Mouse (Mus musculus) CH12.LX (cell line): ENCODE results near the gene Srgap3. TPM values are rescaled to one million over a fixed set of nuclear protein-coding genes. Genes with fewer than 3 reads are reported as not detected.

Experiments
- DNase-seq: peaks from one replicate; pipeline ENCODE4 v3.0.0-alpha.2; 2013; ENCODE audit errors: extremely low read depth
- H3K27ac ChIP-seq: 2 replicates; pipeline ENCODE4 v1.5.1; 2012; ENCODE audit warnings: low read depth, mild to moderate bottlenecking, control low read depth, moderate library complexity; ENCODE audit not compliant: insufficient read depth
- H3K27me3 ChIP-seq: replicated peaks from 2 replicates; pipeline ENCODE3; 2012; ENCODE audit warnings: inconsistent platforms
- H3K36me3 ChIP-seq, 2 experiments: replicated peaks in 1 of 2; 2 replicates each; pipeline versions ENCODE3 to v1.6.1; 2012; ENCODE audit warnings: inconsistent platforms in 1 of 2, low read length in 1 of 2, mild to moderate bottlenecking in 1 of 2, mixed read lengths in 1 of 2, moderate library complexity in 1 of 2; ENCODE audit not compliant: control insufficient read depth in 1 of 2, insufficient read depth in 1 of 2
- H3K4me1 ChIP-seq, 2 experiments: 2 replicates each; pipeline ENCODE4 v1.6.1; 2012; ENCODE audit warnings: inconsistent platforms in 1 of 2, moderate library complexity in 1 of 2; ENCODE audit not compliant: insufficient read depth in 2 of 2, control insufficient read depth in 1 of 2
- H3K4me2 ChIP-seq: 2 replicates; pipeline ENCODE4 v1.6.1; 2012; ENCODE audit warnings: low read depth, mild to moderate bottlenecking, control low read depth; ENCODE audit not compliant: poor library complexity, insufficient read depth, severe bottlenecking
- H3K4me3 ChIP-seq, 3 experiments: fragments of 150-350 bp in 1 of 3; sonication (generic) in 1 of 3; replicated peaks in 1 of 3; 2 replicates each; pipeline versions ENCODE3 to v1.5.1; 2011 to 2012; ENCODE audit warnings: low read depth in 2 of 3, low read length in 2 of 3, mild to moderate bottlenecking in 2 of 3, moderate library complexity in 2 of 3, control low read depth in 1 of 3, improper control_type of control experiment in 1 of 3, inconsistent platforms in 1 of 3, mixed read lengths in 1 of 3; ENCODE audit not compliant: poor library complexity in 1 of 3
- H3K79me2 ChIP-seq: replicated peaks from 2 replicates; pipeline ENCODE4 v1.6.1; 2012; ENCODE audit warnings: mild to moderate bottlenecking, moderate library complexity; ENCODE audit not compliant: control insufficient read depth, poor library complexity, insufficient read depth, severe bottlenecking; ENCODE audit errors: extremely low read depth
- H3K9ac ChIP-seq: 2 replicates; pipeline ENCODE4 v1.6.1; 2012; ENCODE audit warnings: low read depth, mild to moderate bottlenecking, control low read depth, moderate library complexity; ENCODE audit not compliant: insufficient read depth
- H3K9me3 ChIP-seq: replicated peaks from 2 replicates; pipeline ENCODE3; 2012; ENCODE audit warnings: low read length, inconsistent platforms, mixed read lengths
- BHLHE40 ChIP-seq: IDR thresholded peaks from 2 replicates; pipeline ENCODE4 v1.6.1; 2011; ENCODE audit warnings: mild to moderate bottlenecking, low read depth, low read length, improper control_type of control experiment
- CHD1 ChIP-seq: IDR thresholded peaks from 2 replicates; pipeline ENCODE4 v1.6.1; 2012; ENCODE audit warnings: low read depth, low read length, improper control_type of control experiment, inconsistent platforms
- CHD2 ChIP-seq: IDR thresholded peaks from 2 replicates; pipeline ENCODE4 v1.6.1; 2011; ENCODE audit warnings: low read length, improper control_type of control experiment
- EP300 ChIP-seq: IDR thresholded peaks from 2 replicates; pipeline ENCODE4 v1.6.1; 2011; ENCODE audit warnings: low read length, improper control_type of control experiment
- HCFC1 ChIP-seq: IDR thresholded peaks from 2 replicates; pipeline ENCODE4 v1.6.1; 2012; ENCODE audit warnings: low read depth, mild to moderate bottlenecking, inconsistent platforms, low read length, improper control_type of control experiment
- IRF4 ChIP-seq: IDR thresholded peaks from 2 replicates; pipeline ENCODE4 v1.6.1; 2014; ENCODE audit warnings: low read depth, mild to moderate bottlenecking, inconsistent platforms, low read length, improper control_type of control experiment
- KAT2A ChIP-seq: IDR thresholded peaks from 2 replicates; pipeline ENCODE4 v1.6.1; 2012; ENCODE audit warnings: low read length, improper control_type of control experiment, inconsistent platforms; ENCODE audit not compliant: insufficient replicate concordance
- MEF2A ChIP-seq: IDR thresholded peaks from 2 replicates; pipeline ENCODE4 v1.6.1; 2014; ENCODE audit warnings: low read depth, mild to moderate bottlenecking, inconsistent platforms, low read length, improper control_type of control experiment, borderline replicate concordance
- NELFE ChIP-seq: IDR thresholded peaks from 2 replicates; pipeline ENCODE4 v1.6.1; 2011; ENCODE audit warnings: low read depth, low read length, improper control_type of control experiment
- NRF1 ChIP-seq: IDR thresholded peaks from 2 replicates; pipeline ENCODE4 v1.6.1; 2014; ENCODE audit warnings: low read depth, mild to moderate bottlenecking, inconsistent platforms, low read length, improper control_type of control experiment, moderate library complexity
- RCOR1 ChIP-seq: conservative IDR thresholded peaks from 2 replicates; pipeline ENCODE4 v1.6.1; 2012; ENCODE audit warnings: low read depth, mild to moderate bottlenecking, inconsistent platforms, low read length, improper control_type of control experiment
- SMC3 ChIP-seq: IDR thresholded peaks from 2 replicates; pipeline ENCODE4 v1.6.1; 2011; ENCODE audit warnings: low read depth, low read length, improper control_type of control experiment
- TBP ChIP-seq: conservative IDR thresholded peaks from 2 replicates; pipeline ENCODE4 v1.6.1; 2011; ENCODE audit warnings: low read depth, low read length, improper control_type of control experiment
- TCF12 ChIP-seq: IDR thresholded peaks from 2 replicates; pipeline ENCODE4 v1.6.1; 2014; ENCODE audit warnings: low read depth, mild to moderate bottlenecking, inconsistent platforms, low read length, improper control_type of control experiment
- UBTF ChIP-seq: IDR thresholded peaks from 2 replicates; pipeline ENCODE4 v1.6.1; 2012; ENCODE audit warnings: low read depth, mild to moderate bottlenecking, inconsistent platforms, low read length, improper control_type of control experiment, moderate library complexity
- ZC3H11A ChIP-seq: IDR thresholded peaks from 2 replicates; pipeline ENCODE4 v1.6.1; 2012; ENCODE audit warnings: low read depth, mild to moderate bottlenecking, inconsistent platforms, low read length, improper control_type of control experiment
- ZKSCAN1 ChIP-seq: IDR thresholded peaks from 2 replicates; pipeline ENCODE4 v1.6.1; 2012; ENCODE audit warnings: low read depth, inconsistent platforms, low read length, improper control_type of control experiment, borderline replicate concordance
- ZNF384 ChIP-seq: IDR thresholded peaks from 2 replicates; pipeline ENCODE4 v1.6.1; 2012; ENCODE audit warnings: low read depth, low read length, improper control_type of control experiment, inconsistent platforms
- dilution Hi-C: fragments of 300-500 bp; cut with MboI; formaldehyde crosslinking; loops from 2 replicates; pipeline ENCODE4 v1.14.3; 2020; ENCODE audit warnings: low sequenced_read_pairs; ENCODE audit not compliant: extremely low pct_unique_long_range_greater_than_20kb, extremely low pct_ligation_motif_present
- in situ Hi-C: fragments of 300-500 bp; cut with MboI; formaldehyde crosslinking; loops from 3 replicates; pipeline ENCODE4 v1.14.3; 2019; ENCODE audit warnings: low sequenced_read_pairs, low pct_ligation_motif_present, low pct_unique_long_range_greater_than_20kb, mixed read lengths
- polyA plus RNA-seq: library from polyadenylated mRNA; unstranded; fragments of >175 nt; gene quantifications from 2 replicates; pipeline ENCODE4 v1.2.1, GENCODE M21; 2012; ENCODE audit warnings: low read depth; ENCODE audit not compliant: insufficient read length
- total RNA-seq, 2 experiments: library from RNA; depleted of rRNA; stranded (reverse); fragments of 300-350 nt in 1 of 2; fragments of >200 nt in 1 of 2; gene quantifications; 2 replicates each; pipeline ENCODE4 v1.2.3; 2012 to 2014

The Srgap3 gene
- total and polyA plus RNA-seq, 3 experiments: 1.5 to 4.5 (median 2.1) TPM

- Histone ChIP-seq H3K4me1 (peaks cover 5 to 25% of the 10 kb centered on the region in 2 experiments; a peak in 3 of 4 replicates), H3K27me3 (no peaks in the 10 kb centered on the region), H3K9me3 (no peaks in the 10 kb centered on the region), H3K4me3 (no peak overlapping the region), H3K79me2 (no peaks in the 10 kb centered on the region; the same call in 1 of the 2 replicates), H3K36me3 (peaks cover 0 to 7% of the 10 kb centered on the region in 2 experiments), H3K9ac (no peak overlapping the region), H3K27ac (no peak overlapping the region), H3K4me2 (no peak overlapping the region)
- dilution Hi-C loops: no loop called here
- DNase-seq: no peak
- TF ChIP-seq SMC3 (no peak), CHD2 (no peak)
- in situ Hi-C loops: no loop called here
Measured at GRCm38 (mm10) chr6:112903226-112903625, 43.8 kb downstream of the Srgap3 start.

GRCm38 (mm10) chr6:112902791-112903190, 44.3 kb downstream of the Srgap3 start:
- H3K79me2 ChIP-seq: no peaks in the 10 kb centered on the region; the same call in 1 of the 2 replicates
- H3K9ac ChIP-seq: no peak overlapping the region
- H3K36me3 ChIP-seq: peaks cover 0 to 7% of the 10 kb centered on the region in 2 experiments
- H3K9me3 ChIP-seq: no peaks in the 10 kb centered on the region
- no peak for DNase-seq
- in situ Hi-C loops (no loop called here), dilution Hi-C loops (no loop called here)
- H3K4me3 ChIP-seq: no peak overlapping the region
- no peak overlapping the region for H3K27ac ChIP-seq
- H3K4me1 ChIP-seq: peaks cover 5 to 25% of the 10 kb centered on the region in 2 experiments; a peak in 3 of 4 replicates
- no peak overlapping the region for H3K4me2 ChIP-seq
- TF ChIP-seq RCOR1: no peak
- no peak for TF ChIP-seq EP300
- TF ChIP-seq NRF1: no peak
- TF ChIP-seq UBTF: no peak
- TF ChIP-seq HCFC1: no peak
- no peak for TF ChIP-seq BHLHE40
- no peak for TF ChIP-seq SMC3
- TF ChIP-seq ZKSCAN1: no peak
- no peak for TF ChIP-seq CHD1
- TF ChIP-seq KAT2A: no peak
- TF ChIP-seq TBP: no peak
- TF ChIP-seq NELFE: no peak
- no peak for TF ChIP-seq TCF12
- TF ChIP-seq MEF2A: no peak
- TF ChIP-seq ZNF384: no peak
- TF ChIP-seq ZC3H11A: no peak
- no peak for TF ChIP-seq IRF4
- no peaks in the 10 kb centered on the region for H3K27me3 ChIP-seq
